Mouse (Mus musculus) liver, postnatal 0 days (tissue): ENCODE measurements around the gene Ndufa6. TPM values are rescaled to one million over a fixed set of nuclear protein-coding genes. Genes with fewer than 3 reads are reported as not detected.
A peak's percentile ranks its signal among the peaks of the same experiment; 100 is the strongest.

Experiments
- ATAC-seq: fragments of 200-750 bp; cut with Nextera tagmentation; 2 replicates; pipeline ENCODE4 v1.8.0; 2017; ENCODE audit warnings: mild to moderate bottlenecking, moderate library complexity
- DNase-seq: peaks from one replicate; pipeline ENCODE4 v3.0.0-alpha.2; 2016
- H3K27ac ChIP-seq: fragments of 300-500 bp; sonication (generic); 2 replicates; pipeline ENCODE4 v1.5.1; 2014; ENCODE audit warnings: antibody characterized with exemption, moderate library complexity, mild to moderate bottlenecking, low read depth
- H3K27me3 ChIP-seq: fragments of 300-500 bp; sonication (generic); 2 replicates; pipeline ENCODE4 v1.6.1; 2014; ENCODE audit warnings: low read length, control low read depth, mixed read lengths; ENCODE audit not compliant: insufficient read depth
- H3K36me3 ChIP-seq: fragments of 300-500 bp; sonication (generic); replicated peaks from 2 replicates; pipeline ENCODE4 v1.6.1; 2014; ENCODE audit warnings: mild to moderate bottlenecking, control low read depth, low read length, moderate library complexity, mixed read lengths; ENCODE audit not compliant: insufficient read depth
- H3K4me1 ChIP-seq: fragments of 300-500 bp; sonication (generic); 2 replicates; pipeline ENCODE4 v1.6.1; 2014; ENCODE audit warnings: antibody characterized with exemption, mild to moderate bottlenecking, control low read depth; ENCODE audit not compliant: insufficient read depth
- H3K4me2 ChIP-seq: fragments of 300-500 bp; sonication (generic); 2 replicates; pipeline ENCODE4 v1.6.1; 2014; ENCODE audit warnings: low read depth, mild to moderate bottlenecking, low read length, moderate library complexity, mixed read lengths
- H3K4me3 ChIP-seq: fragments of 300-500 bp; sonication (generic); 2 replicates; pipeline ENCODE4 v1.5.1; 2014; ENCODE audit warnings: low read depth, low read length
- H3K9ac ChIP-seq: fragments of 300-500 bp; sonication (generic); replicated peaks from 2 replicates; pipeline ENCODE4 v1.6.1; 2014; ENCODE audit warnings: mild to moderate bottlenecking, moderate library complexity
- H3K9me3 ChIP-seq: fragments of 300-500 bp; sonication (generic); 2 replicates; pipeline ENCODE4 v1.6.1; 2016; ENCODE audit warnings: mild to moderate bottlenecking, control low read depth, low read length, mixed read lengths
- CTCF ChIP-seq: sonication (generic); IDR thresholded peaks from 2 replicates; pipeline ENCODE4 v1.5.1; 2016; ENCODE audit warnings: antibody characterized with exemption, low read depth
- EP300 ChIP-seq: IDR thresholded peaks from 2 replicates; pipeline ENCODE4 v1.6.1; 2016; ENCODE audit warnings: antibody characterized with exemption, low read depth, mild to moderate bottlenecking
- WGBS: fragments of 180-500 bp; shearing (Covaris S2); extraction: QIAGEN DNeasy Blood & Tissue Kit; methylation state at CpG from one replicate; pipeline ENCODE4 v1.1.7; 2014; ENCODE audit not compliant: insufficient replicate concordance; 5-methylcytosine and 5-hydroxymethylcytosine counted together
- polyA plus RNA-seq: library from polyadenylated mRNA; unstranded; fragments of >200 nt; fragmentation: Nextera tagmentation; extraction: Ambion mirVana; gene quantifications from 2 replicates; pipeline ENCODE4 v1.2.1, GENCODE M21; 2015

Ndufa6 gene
- polyA plus RNA-seq, 1 experiment from 2014 or later, result 642 TPM

DNA sequence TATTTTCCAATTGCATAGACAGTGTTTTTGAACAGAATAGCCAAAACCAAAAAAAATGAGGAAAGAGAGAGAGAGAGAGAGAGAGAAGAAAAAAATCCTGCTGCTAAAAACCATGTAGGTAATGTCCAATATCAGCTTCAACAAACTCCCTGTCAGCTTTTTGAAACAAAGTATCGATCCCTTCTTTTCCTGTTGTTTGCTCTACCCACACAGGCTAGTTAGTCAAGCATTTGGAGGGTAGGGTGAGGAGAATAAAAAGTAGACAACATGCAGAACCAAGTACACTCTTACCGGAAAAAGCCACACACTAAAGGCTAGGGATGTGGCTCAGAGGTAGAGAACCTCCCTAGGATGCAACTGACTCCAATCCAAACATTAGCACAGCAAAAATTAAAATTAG, 31.6 kb upstream of the Ndufa6 start:
- Histone ChIP-seq H3K9ac (no peak overlapping the region), H3K27ac (peak overlapping the region; percentile 53), H3K27me3 (no peaks in the 10 kb centered on the region), H3K36me3 (no peaks in the 10 kb centered on the region), H3K9me3 (no peaks in the 10 kb centered on the region), H3K4me1 (no peaks in the 10 kb centered on the region), H3K4me2 (no peak overlapping the region), H3K4me3 (no peak overlapping the region)
- TF ChIP-seq EP300 (no peak), CTCF (no peak)
- DNase-seq (no peak), ATAC-seq (peak; percentile 60; the same call in 1 of the 2 replicates)
- WGBS, result 48% methylated on average over 2 of the region's 2 CpGs

DNA sequence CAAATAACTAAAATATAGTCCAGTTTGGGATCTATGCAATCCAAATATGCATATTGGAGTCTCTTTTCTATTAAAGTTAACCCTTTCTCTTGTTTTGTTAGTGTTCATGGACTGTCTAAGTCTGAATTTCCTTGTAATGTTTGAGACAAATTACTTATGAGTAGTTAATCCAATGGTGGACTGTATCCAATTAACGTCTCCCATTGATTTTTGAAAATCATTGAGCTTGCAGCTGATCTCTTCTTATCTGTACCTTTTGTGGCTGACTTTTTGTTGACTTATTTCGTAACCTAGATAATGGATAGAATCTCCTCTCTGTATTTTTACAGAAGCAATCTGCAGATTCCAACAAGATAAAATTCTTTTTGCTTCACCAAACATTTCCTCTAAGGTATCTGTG, 28.3 kb upstream of the Ndufa6 start:
- ATAC-seq (no peak), DNase-seq (no peak)
- no peak overlapping the region for H3K9ac ChIP-seq
- WGBS, result 52% methylated on average over 2 of the region's 2 CpGs
- H3K4me1 ChIP-seq, result 0 out of 2 replicates have a peak, but pooled peaks cover 3% of the 10 kb centered on the region
- no peak overlapping the region for H3K27ac ChIP-seq
- no peak overlapping the region for H3K4me2 ChIP-seq
- H3K4me3 ChIP-seq, result no peak overlapping the region
- H3K36me3 ChIP-seq, result no peaks in the 10 kb centered on the region
- no peak for TF ChIP-seq EP300
- no peak for TF ChIP-seq CTCF
- no peaks in the 10 kb centered on the region for H3K9me3 ChIP-seq
- no peaks in the 10 kb centered on the region for H3K27me3 ChIP-seq

DNA sequence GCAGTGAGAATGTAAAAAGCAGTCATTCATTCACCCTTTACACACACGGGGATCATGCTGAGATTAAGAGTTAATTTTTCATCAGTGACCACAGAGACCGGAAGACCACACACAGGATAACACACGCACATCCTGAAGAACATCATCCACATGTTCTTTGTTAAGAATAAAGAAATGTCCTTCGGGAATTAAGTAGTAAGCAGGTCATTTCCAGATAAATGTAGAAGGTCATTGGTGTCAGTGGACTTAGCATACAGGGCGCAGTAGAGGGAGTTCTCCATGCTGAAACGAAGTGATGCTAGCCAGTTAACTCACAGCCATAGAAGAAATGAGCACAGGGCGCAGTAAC, 26.6 kb upstream of the Ndufa6 start:
- H3K4me1 ChIP-seq, result 0 out of 2 replicates have a peak, but pooled peaks cover 7% of the 10 kb centered on the region
- H3K9me3 ChIP-seq, result no peaks in the 10 kb centered on the region
- DNase-seq (no peak), ATAC-seq (peak; percentile 1; the same call in 1 of the 2 replicates)
- H3K27me3 ChIP-seq, result no peaks in the 10 kb centered on the region
- H3K4me3 ChIP-seq, result peak overlapping the region; percentile 44; the same call in 1 of the 2 replicates
- no peaks in the 10 kb centered on the region for H3K36me3 ChIP-seq
- peak overlapping the region; percentile 67 for H3K4me2 ChIP-seq
- H3K9ac ChIP-seq, result no peak overlapping the region
- no peak for TF ChIP-seq CTCF
- TF ChIP-seq EP300, result peak; percentile 78
- WGBS, result 32% methylated on average over 7 of the region's 7 CpGs
- H3K27ac ChIP-seq, result peak overlapping the region; percentile 99

DNA sequence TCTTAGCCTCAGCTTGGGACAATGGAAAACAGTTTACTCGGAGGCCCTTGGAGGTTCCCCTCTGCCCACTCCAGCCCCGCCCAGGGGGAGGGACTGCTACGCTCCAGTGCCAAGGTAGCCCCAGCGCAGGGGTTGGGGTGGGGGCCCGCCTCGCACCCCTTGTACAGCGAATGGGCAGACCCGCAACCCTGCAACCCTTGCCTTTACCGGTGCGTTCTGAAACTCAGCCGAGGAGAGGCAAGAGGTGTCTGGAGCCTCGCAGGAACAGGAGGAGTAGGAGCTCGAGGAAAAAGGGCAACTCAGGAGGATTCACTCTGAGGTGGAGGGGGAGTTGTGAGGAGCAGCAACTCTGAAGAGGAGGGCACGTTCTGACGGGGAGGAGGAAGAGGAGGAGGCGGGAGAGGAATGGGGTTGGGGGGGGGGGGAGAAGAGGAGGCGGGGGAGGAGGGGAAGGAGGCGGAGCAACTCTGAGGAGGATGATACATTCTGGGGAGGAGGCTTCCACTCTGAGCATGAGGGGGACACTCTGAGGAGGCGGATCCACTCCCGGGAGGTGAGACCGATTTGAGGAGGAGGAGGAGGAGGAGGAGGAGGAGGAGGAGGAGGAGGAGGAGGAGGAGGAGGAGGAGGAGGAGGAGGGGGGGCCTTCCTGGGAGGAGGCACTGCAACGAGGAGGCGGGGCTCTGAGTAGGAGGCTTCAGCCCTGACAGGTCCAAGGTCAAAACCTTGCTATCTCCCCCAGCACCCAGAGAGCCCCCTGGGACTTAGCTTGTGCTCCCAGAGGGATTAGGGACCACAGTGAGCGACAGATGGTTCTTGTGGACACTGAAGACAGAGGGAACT, 26.0 kb upstream of the Ndufa6 start, which contains the start of gene Cyp2d22:
TSS of gene Cyp2d22 (minus strand) at position 390 of the 843 bp plus-strand sequence.
- H3K27ac ChIP-seq, result peak within 1 kb of the TSS; percentile 99
- peak; percentile 66 for DNase-seq
- 3% methylated on average over 18 of the region's 24 CpGs for WGBS

DNA sequence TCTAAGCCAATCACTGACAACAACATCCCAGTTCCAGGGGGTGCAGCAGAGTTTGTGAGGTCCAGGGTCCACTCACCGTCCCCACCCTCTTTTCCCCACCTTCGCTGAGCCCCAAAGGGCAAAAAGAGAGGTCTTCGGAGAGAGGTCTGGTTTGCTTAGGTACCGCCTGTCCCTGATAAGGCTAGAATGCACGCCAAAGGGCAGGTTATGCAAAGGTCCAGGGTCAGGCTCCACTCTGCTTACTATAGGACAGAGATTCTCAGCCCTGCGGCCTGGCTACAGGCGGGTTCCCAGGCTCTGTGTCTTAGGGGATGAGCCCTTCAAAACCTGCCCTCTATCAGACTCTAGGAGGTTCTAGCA, 25.4 kb upstream of the Ndufa6 start:
- ATAC-seq, result peak; percentile 87
- WGBS, result 21% methylated on average over 7 of the region's 7 CpGs
- H3K27me3 ChIP-seq, result no peaks in the 10 kb centered on the region
- DNase-seq, result peak; percentile 67
- H3K27ac ChIP-seq, result peak overlapping the region; percentile 99
- 0 out of 2 replicates have a peak, but pooled peaks cover 7% of the 10 kb centered on the region for H3K4me1 ChIP-seq
- peak overlapping the region; percentile 71 for H3K9ac ChIP-seq
- 0 out of 2 replicates have a peak, but pooled peaks cover 1% of the 10 kb centered on the region for H3K36me3 ChIP-seq
- peak overlapping the region; percentile 67 for H3K4me2 ChIP-seq
- no peaks in the 10 kb centered on the region for H3K9me3 ChIP-seq
- TF ChIP-seq CTCF (no peak), EP300 (peak; percentile 67; the same call in 1 of the 2 replicates)
- peak overlapping the region; percentile 44 for H3K4me3 ChIP-seq

More for the DNA sequence above, 26.0 kb upstream of the Ndufa6 start, which contains the start of gene Cyp2d22:
- TF ChIP-seq CTCF (no peak), EP300 (no peak)
- H3K27me3 ChIP-seq, result no peaks in the 10 kb centered on the region
- H3K36me3 ChIP-seq, result no peaks in the 10 kb centered on the region
- peak within 1 kb of the TSS; percentile 44 for H3K4me3 ChIP-seq
- ATAC-seq, result peak; percentile 71
- 0 out of 2 replicates have a peak, but pooled peaks cover 7% of the 10 kb centered on the region for H3K4me1 ChIP-seq
- H3K4me2 ChIP-seq, result peak within 1 kb of the TSS; percentile 67
- H3K9me3 ChIP-seq, result no peaks in the 10 kb centered on the region
- H3K9ac ChIP-seq, result peak within 1 kb of the TSS; percentile 71
